Comparison of ENCODE assay signal across 9 mouse cellular contexts in genomic region chr10:83634461-83634860, GRCm38 (mm10). TPM values are rescaled to one million over a fixed set of nuclear protein-coding genes. Genes with fewer than 3 reads are reported as not detected.
DNase-seq lines count a peak whose midpoint lies in the region; ATAC-seq lines count a peak whose summit lies in the region.
"Had no signal": no experiment of that assay in that cellular context is flagged by ENCODE, and none has a peak within 500 bp of the region (broad histone marks: within the 10 kb centered on the region; RNA-seq: fewer than 3 reads in every experiment).

No protein-coding gene starts in this region.

- no peaks in the 10 kb centered on the region for H3K27me3 ChIP-seq in forebrain, embryonic 10.5 days (ENCODE audit: poor library complexity, severe bottlenecking)
- no peaks in the 10 kb centered on the region for H3K27me3 ChIP-seq in forebrain, embryonic 11.5 days (ENCODE audit: control insufficient read depth, insufficient read depth, low read length)
- no peaks in the 10 kb centered on the region for H3K27me3 ChIP-seq in neural tube, embryonic 15.5 days (replicated peaks)
- no peaks in the 10 kb centered on the region for H3K27me3 ChIP-seq in hindbrain, embryonic 10.5 days (ENCODE audit: insufficient read depth, poor library complexity, severe bottlenecking)
- H3K27me3 ChIP-seq in midbrain, embryonic 13.5 days, result no peaks in the 10 kb centered on the region
- H3K27me3 ChIP-seq: Patski had no signal

- peaks cover 19% of the 10 kb centered on the region for H3K36me3 ChIP-seq in forebrain, embryonic 10.5 days (replicated peaks)
- H3K36me3 ChIP-seq in forebrain, embryonic 11.5 days (ENCODE audit: control insufficient read depth, insufficient read depth, low read length), result no peaks in the 10 kb centered on the region
- peaks cover 8% of the 10 kb centered on the region; the same call in 1 of the 2 replicates for H3K36me3 ChIP-seq in neural tube, embryonic 15.5 days
- peaks cover 29% of the 10 kb centered on the region for H3K36me3 ChIP-seq in hindbrain, embryonic 10.5 days
- peaks cover 16% of the 10 kb centered on the region for H3K36me3 ChIP-seq in midbrain, embryonic 13.5 days

- no peak overlapping the region for H3K4me3 ChIP-seq in forebrain, embryonic 10.5 days
- H3K4me3 ChIP-seq in forebrain, embryonic 11.5 days (ENCODE audit: low read depth, low read length), result no peak overlapping the region
- H3K4me3 ChIP-seq in neural tube, embryonic 15.5 days (replicated peaks), result no peak overlapping the region
- no peak overlapping the region for H3K4me3 ChIP-seq in hindbrain, embryonic 10.5 days
- H3K4me3 ChIP-seq in midbrain, embryonic 13.5 days (replicated peaks), result no peak overlapping the region

- no peaks in the 10 kb centered on the region for H3K9me3 ChIP-seq in forebrain, embryonic 10.5 days
- no peaks in the 10 kb centered on the region for H3K9me3 ChIP-seq in forebrain, embryonic 11.5 days (ENCODE audit: control insufficient read depth, low read length)
- no peaks in the 10 kb centered on the region for H3K9me3 ChIP-seq in neural tube, embryonic 15.5 days (replicated peaks)
- H3K9me3 ChIP-seq in hindbrain, embryonic 10.5 days, result no peaks in the 10 kb centered on the region
- H3K9me3 ChIP-seq in midbrain, embryonic 13.5 days, result no peaks in the 10 kb centered on the region

- no peak overlapping the region for H3K9ac ChIP-seq in forebrain, embryonic 11.5 days (ENCODE audit: low read length)
- H3K9ac ChIP-seq in neural tube, embryonic 15.5 days (replicated peaks), result no peak overlapping the region
- H3K9ac ChIP-seq in midbrain, embryonic 13.5 days (replicated peaks), result no peak overlapping the region

- DNase-seq in forebrain, embryonic 10.5 days (ENCODE audit: extremely low spot score, low spot score), result peak; percentile 61
- no peak for DNase-seq in forebrain, embryonic 11.5 days (ENCODE audit: low spot score)
- DNase-seq in neural tube, embryonic 10.5 days (ENCODE audit: extremely low spot score, low spot score), result peak; percentile 42
- peak; percentile 68 for DNase-seq in hindbrain, embryonic 10.5 days (ENCODE audit: low spot score)
- no peak for DNase-seq in testis, postnatal 14 days (ENCODE audit: low spot score)
- DNase-seq in ovary, postnatal 10 days (ENCODE audit: low spot score), result no peak

- 0 out of 2 replicates have a peak overlapping the region, but pooled peaks have one; percentile 31 for H3K27ac ChIP-seq in forebrain, embryonic 10.5 days
- H3K27ac ChIP-seq in forebrain, embryonic 11.5 days (ENCODE audit: low read depth, low read length), result no peak overlapping the region
- no peak overlapping the region for H3K27ac ChIP-seq in neural tube, embryonic 15.5 days (replicated peaks)
- 0 out of 2 replicates have a peak overlapping the region, but pooled peaks have one; percentile 40 for H3K27ac ChIP-seq in hindbrain, embryonic 10.5 days
- peak overlapping the region; percentile 11; the same call in 1 of the 2 replicates for H3K27ac ChIP-seq in midbrain, embryonic 13.5 days

- peaks cover 24% of the 10 kb centered on the region for H3K4me1 ChIP-seq in forebrain, embryonic 10.5 days
- H3K4me1 ChIP-seq in forebrain, embryonic 11.5 days (replicated peaks; ENCODE audit: control insufficient read depth, insufficient read depth, low read length), result peaks cover 4% of the 10 kb centered on the region; the same call in 1 of the 2 replicates
- peaks cover 13% of the 10 kb centered on the region for H3K4me1 ChIP-seq in neural tube, embryonic 15.5 days
- H3K4me1 ChIP-seq in hindbrain, embryonic 10.5 days (replicated peaks), result peaks cover 38% of the 10 kb centered on the region
- peaks cover 25% of the 10 kb centered on the region for H3K4me1 ChIP-seq in midbrain, embryonic 13.5 days (replicated peaks)

- no peak overlapping the region for H3K4me2 ChIP-seq in forebrain, embryonic 11.5 days (ENCODE audit: low read depth, low read length, severe bottlenecking)
- H3K4me2 ChIP-seq in neural tube, embryonic 15.5 days, result no peak overlapping the region
- H3K4me2 ChIP-seq in midbrain, embryonic 13.5 days (replicated peaks), result no peak overlapping the region

- 38% methylated on average over 5 of the region's 5 CpGs for WGBS in forebrain, embryonic 10.5 days
- 43% methylated on average over 5 of the region's 5 CpGs for WGBS in forebrain, embryonic 11.5 days
- WGBS in neural tube, embryonic 15.5 days, result 36% methylated on average over 5 of the region's 5 CpGs
- 36% methylated on average over 5 of the region's 5 CpGs for WGBS in hindbrain, embryonic 10.5 days
- 17% methylated on average over 5 of the region's 5 CpGs for WGBS in midbrain, embryonic 13.5 days

- ATAC-seq in forebrain, embryonic 11.5 days (replicated peaks; ENCODE audit: low FRiP score), result no peak; the same call in 1 of the 2 replicates
- ATAC-seq in neural tube, embryonic 15.5 days (ENCODE audit: low FRiP score), result no peak
- ATAC-seq in midbrain, embryonic 13.5 days, result peak; percentile 64
- ATAC-seq: Patski had no signal

RNA-seq across cellular contexts. Expression of gene Appl2, which starts 14.1 kb away (rescaled TPM):
- 32.1 TPM in 2 replicates for polyA plus RNA-seq in forebrain, embryonic 10.5 days (2016; fragmentation: Nextera tagmentation; extraction: Ambion mirVana)
- 41.1 and 42.0 TPM in 2 replicates for polyA plus RNA-seq in forebrain, embryonic 11.5 days (2014; fragmentation: Nextera tagmentation; extraction: Ambion mirVana)
- polyA plus RNA-seq in neural tube, embryonic 15.5 days (2015; fragmentation: Nextera tagmentation; extraction: Ambion mirVana), result 40.8 and 45.7 TPM in 2 replicates
- polyA plus RNA-seq in hindbrain, embryonic 10.5 days (2016; fragmentation: Nextera tagmentation; extraction: Ambion mirVana), result 29.6 and 35.2 TPM in 2 replicates
- polyA plus RNA-seq in midbrain, embryonic 13.5 days (2015; fragmentation: Nextera tagmentation; extraction: Ambion mirVana), result 44.7 and 49.8 TPM in 2 replicates

Comparison
In these comparisons a context has a peak if more than half of its experiments do, and no peak if none do; other contexts are left out.
1. DNase-seq: peak in forebrain, embryonic 10.5 days (single experiment), neural tube, embryonic 10.5 days (single experiment) and hindbrain, embryonic 10.5 days (single experiment); none in forebrain, embryonic 11.5 days (single experiment), testis, postnatal 14 days (single experiment) and ovary, postnatal 10 days (single experiment).
2. H3K27ac ChIP-seq: peak in forebrain, embryonic 10.5 days (single experiment), hindbrain, embryonic 10.5 days (single experiment) and midbrain, embryonic 13.5 days (single experiment); none in forebrain, embryonic 11.5 days (single experiment) and neural tube, embryonic 15.5 days (single experiment).